Mouse (Mus musculus) gastrocnemius, adult 2 months (tissue): Measurements from ENCODE around the gene Vps37c. TPM values are rescaled to one million over a fixed set of nuclear protein-coding genes. Genes with fewer than 3 reads are reported as not detected.

Experiments
- DNase-seq: peaks from one replicate; pipeline ENCODE4 v3.0.0; 2022
- H3K27ac ChIP-seq: fragments of 200-600 bp; 2 replicates; pipeline ENCODE4 v1.8.1; 2022; ENCODE audit warnings: mild to moderate bottlenecking
- H3K4me3 ChIP-seq: fragments of 200-600 bp; 2 replicates; pipeline ENCODE4 v1.8.1; 2022; ENCODE audit warnings: mild to moderate bottlenecking, moderate library complexity
- CTCF ChIP-seq: fragments of 200-600 bp; IDR thresholded peaks from 2 replicates; pipeline ENCODE4 v1.8.1; 2022; ENCODE audit warnings: antibody characterized with exemption, mild to moderate bottlenecking, moderate library complexity
- intact Hi-C: fragments of 180-260 bp; cut with DNase I; formaldehyde crosslinking; loops from one replicate; pipeline ENCODE4 v1.15.1; 2025
- total RNA-seq, 2 experiments: library from RNA; stranded (reverse); gene quantifications; 2 replicates each; pipeline ENCODE4 v1.2.3; 2021

Gene Vps37c
- total RNA-seq, 2 experiments from 2014 or later, result 20.7 to 26.3 TPM

GRCm38 (mm10) chr19:10723084-10723483 lies 34.5 kb downstream of the Vps37c start:
- TF ChIP-seq CTCF, result no peak
- intact Hi-C loops, result no loop called here
- DNase-seq, result no peak
- H3K4me3 ChIP-seq, result no peak overlapping the region
- no peak overlapping the region for H3K27ac ChIP-seq

GRCm38 (mm10) chr19:10723649-10724048 lies 35.1 kb downstream of the Vps37c start:
- no peak for DNase-seq
- H3K4me3 ChIP-seq, result no peak overlapping the region
- intact Hi-C loops, result no loop called here
- TF ChIP-seq CTCF, result no peak
- H3K27ac ChIP-seq, result no peak overlapping the region

- DNase-seq, result no peak
- TF ChIP-seq CTCF, result no peak
- no peak overlapping the region for H3K4me3 ChIP-seq
- intact Hi-C loops, result no loop called here
- no peak overlapping the region for H3K27ac ChIP-seq
Observed at GRCm38 (mm10) chr19:10724629-10725363, 36.3 kb downstream of the Vps37c start.

DNA sequence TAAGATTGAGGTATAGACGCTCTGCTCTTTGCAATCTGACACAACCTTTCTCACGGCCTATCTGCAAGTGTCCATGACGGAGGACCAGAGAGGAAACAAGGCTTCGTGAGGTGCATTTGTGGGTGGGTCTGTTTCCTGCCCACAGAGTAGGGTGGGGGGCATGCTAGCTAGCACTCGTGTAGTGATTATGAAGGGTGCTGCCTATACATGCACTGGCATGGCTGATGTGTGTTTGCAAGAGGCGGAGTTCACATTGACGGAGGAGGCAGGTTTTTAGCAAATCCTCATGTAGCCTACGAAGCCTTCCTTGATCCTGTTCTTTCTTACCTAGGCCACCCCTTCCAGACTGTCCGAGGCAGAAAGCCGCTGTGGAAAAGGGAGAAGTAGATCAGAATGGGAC lies 41.4 kb downstream of the Vps37c start:
- intact Hi-C loops, result no loop called here
- Histone ChIP-seq H3K4me3 (no peak overlapping the region), H3K27ac (no peak overlapping the region)
- TF ChIP-seq CTCF, result no peak
- no peak for DNase-seq

DNA sequence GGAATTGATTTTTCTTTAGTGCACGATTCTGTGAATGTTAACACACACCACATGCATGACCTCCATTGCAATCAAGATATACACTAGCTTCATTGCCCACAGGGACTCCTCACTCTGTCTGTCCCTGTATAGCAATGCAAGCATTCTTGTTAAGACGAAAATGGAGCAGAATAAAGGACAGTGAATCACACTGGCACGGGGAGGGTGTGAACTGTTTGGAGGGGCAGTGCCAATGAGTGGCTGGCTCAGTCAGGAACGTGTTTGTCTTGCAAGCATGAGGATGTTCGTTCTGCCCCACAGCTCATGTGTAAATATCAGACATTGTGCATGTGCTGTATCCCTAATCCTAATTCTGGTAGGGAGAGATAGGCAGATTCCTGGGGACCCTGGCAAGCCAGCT lies 41.9 kb downstream of the Vps37c start:
- intact Hi-C loops, result no loop called here
- Histone ChIP-seq H3K4me3 (no peak overlapping the region), H3K27ac (no peak overlapping the region)
- TF ChIP-seq CTCF, result no peak
- no peak for DNase-seq

DNA sequence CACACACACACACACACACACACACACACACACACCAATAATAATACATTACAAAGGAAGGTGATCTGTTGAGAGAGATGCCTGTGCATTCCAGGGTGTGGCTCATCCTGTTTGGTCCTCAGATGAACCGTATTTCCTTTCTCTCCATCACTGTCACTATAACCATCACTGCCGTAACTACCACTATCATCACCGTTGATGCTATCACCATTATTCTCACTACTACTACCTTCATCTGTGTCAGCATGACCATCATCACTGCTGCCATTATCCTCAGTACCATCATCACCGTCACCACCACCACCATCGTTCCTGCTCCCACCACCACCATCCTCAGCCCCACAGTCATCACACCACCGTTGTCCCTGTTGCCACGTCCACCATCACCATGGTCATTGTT lies 43.4 kb downstream of the Vps37c start:
- no peak overlapping the region for H3K27ac ChIP-seq
- no peak overlapping the region for H3K4me3 ChIP-seq
- no peak for DNase-seq
- TF ChIP-seq CTCF, result no peak
- intact Hi-C loops, result no loop called here

DNA sequence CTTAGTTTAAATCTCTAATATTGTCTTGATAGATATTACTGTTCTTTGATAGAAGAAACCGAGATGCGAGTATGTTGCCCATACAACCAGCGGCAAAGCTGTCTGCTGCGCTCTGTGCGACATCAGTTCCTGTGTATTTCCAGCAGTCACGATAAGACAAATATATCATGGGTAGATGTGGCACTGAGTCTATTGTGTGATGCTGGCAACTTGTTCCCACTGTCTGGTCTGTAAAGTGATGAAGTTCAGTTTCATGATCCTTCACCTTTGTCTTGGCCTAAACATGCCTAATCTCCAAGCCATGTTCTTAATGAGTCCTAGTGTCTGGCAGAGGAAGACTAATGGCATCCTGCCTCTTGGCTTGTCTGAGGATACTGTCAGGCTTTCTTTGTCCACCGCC lies 44.2 kb downstream of the Vps37c start:
- Histone ChIP-seq H3K27ac (peak overlapping the region; percentile 88), H3K4me3 (no peak overlapping the region)
- intact Hi-C loops, result loop anchor here (1.0 kb wide), 1 partner anchor 60 kb away; no protein-coding TSS in a partner anchor
- no peak for DNase-seq
- no peak for TF ChIP-seq CTCF

DNA sequence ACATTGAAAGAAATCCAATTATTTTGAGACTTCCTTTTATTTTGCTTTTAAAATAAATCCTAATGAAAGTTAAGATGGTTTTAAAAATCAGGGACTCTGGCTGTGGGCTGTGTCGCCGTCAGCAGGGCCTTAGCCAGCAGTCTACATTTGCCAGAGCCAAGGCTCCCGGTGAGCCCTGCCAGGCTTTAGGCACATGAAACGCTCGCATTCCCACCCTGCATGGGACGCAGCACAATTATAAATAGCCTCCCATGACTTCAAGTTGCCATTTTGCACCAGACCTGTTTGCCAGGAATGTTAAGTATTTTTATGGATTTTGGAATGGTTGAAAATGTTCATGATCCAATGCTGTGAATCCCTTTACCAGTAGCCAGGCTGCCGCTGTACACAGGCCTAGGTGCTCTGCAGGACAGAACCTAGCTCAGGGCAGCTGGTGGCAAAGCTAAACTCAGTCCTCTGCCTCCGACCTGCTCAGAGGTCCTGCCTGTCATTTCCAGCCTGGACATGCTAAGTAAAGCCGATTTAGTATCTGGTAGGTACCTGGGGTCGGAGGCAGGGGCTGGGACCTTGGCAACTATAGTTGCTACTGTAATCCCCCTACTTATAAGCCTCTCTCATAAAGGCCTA lies 45.1 kb downstream of the Vps37c start:
- no peak for TF ChIP-seq CTCF
- DNase-seq, result peak; percentile 88
- Histone ChIP-seq H3K27ac (peak overlapping the region; percentile 88), H3K4me3 (no peak overlapping the region)
- intact Hi-C loops, result loop anchor here (1.0 kb wide), 2 partner anchors 24 to 59 kb away; no protein-coding TSS in a partner anchor

DNA sequence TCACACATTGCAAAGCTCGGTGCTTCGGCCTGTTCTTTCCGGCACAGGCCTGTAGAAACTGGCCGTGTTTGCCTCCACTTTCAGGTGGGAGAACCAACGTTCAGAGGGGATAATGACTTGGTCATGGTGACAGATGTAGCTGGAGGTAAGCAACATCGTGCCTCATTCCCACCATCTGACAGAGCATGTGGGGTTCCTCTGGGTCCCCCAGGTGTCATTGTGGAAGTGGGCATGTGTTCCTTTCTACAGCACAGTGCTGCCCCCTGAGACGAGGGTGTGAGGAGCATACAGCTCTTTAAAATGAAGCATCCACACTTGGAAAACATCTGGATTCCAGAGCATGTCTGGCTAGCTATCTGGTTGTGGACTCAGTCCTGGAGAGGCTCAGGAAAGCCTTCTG lies 46.0 kb downstream of the Vps37c start:
- DNase-seq, result no peak
- H3K4me3 ChIP-seq, result no peak overlapping the region
- TF ChIP-seq CTCF, result no peak
- H3K27ac ChIP-seq, result peak overlapping the region; percentile 88; the same call in 1 of the 2 replicates
- intact Hi-C loops, result loop anchor here (1.0 kb wide), 1 partner anchor 23 kb away; no protein-coding TSS in a partner anchor

DNA sequence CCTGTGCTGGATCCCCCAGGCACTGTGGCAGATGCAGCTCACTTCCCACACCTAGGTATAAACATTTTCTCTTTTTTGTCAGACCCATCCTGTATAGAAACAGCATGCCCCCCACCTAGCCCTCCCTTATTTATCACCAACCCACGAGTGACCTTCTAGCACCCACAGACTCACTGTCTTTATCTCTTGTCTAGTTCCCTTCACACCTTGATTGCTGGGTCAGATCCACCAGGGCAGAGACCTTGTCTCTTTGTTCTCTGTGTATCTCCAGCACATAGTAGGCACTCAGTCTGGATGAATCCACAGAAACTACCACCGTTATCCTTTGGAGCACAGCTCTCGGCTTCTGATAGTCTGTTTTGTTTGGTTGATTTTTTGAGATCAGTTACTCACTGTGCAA lies 46.5 kb downstream of the Vps37c start:
- DNase-seq, result no peak
- no peak for TF ChIP-seq CTCF
- Histone ChIP-seq H3K27ac (no peak overlapping the region), H3K4me3 (no peak overlapping the region)
- intact Hi-C loops, result no loop called here

DNA sequence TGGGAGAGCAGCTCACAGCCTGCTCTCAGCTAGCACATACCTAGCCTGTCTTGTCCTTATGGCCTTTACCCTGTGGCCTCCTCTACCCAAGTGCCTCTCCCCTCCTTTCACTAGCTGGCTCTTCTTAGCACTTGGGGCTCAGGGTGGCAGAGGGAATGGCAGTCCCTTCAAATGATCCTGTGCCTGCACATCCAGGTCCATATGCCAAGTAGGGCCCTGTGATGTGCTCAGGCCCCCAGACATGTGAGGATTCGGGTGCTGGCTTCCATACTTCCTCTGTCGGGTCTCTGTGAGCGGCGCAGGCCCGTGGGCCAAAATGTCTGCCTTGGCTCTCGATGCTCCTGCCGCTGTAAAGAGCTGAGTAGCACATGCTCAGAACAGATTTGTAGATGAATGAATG lies 47.3 kb downstream of the Vps37c start:
- intact Hi-C loops, result no loop called here
- DNase-seq, result no peak
- no peak for TF ChIP-seq CTCF
- Histone ChIP-seq H3K4me3 (no peak overlapping the region), H3K27ac (no peak overlapping the region)

DNA sequence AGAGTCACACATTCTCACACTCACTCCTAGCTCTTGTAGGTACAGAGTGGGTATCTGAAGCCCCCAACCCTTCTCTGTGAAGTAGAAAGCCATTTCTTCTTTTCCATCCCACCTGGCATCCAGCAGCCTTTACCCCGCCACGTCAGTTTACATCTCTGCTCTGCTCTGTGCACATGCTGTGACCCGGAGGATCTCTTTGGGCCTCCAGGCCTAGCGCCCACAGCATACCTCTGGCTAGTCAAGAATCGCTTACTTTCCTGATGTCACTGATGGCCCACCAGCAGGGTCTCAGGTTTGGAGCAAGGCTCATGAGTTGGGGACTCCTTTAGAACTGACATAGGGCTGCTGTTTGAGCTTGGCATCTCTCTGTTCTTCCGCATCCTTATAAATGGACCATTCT lies 49.5 kb downstream of the Vps37c start:
- intact Hi-C loops, result no loop called here
- no peak overlapping the region for H3K4me3 ChIP-seq
- DNase-seq, result no peak
- H3K27ac ChIP-seq, result no peak overlapping the region
- no peak for TF ChIP-seq CTCF

DNA sequence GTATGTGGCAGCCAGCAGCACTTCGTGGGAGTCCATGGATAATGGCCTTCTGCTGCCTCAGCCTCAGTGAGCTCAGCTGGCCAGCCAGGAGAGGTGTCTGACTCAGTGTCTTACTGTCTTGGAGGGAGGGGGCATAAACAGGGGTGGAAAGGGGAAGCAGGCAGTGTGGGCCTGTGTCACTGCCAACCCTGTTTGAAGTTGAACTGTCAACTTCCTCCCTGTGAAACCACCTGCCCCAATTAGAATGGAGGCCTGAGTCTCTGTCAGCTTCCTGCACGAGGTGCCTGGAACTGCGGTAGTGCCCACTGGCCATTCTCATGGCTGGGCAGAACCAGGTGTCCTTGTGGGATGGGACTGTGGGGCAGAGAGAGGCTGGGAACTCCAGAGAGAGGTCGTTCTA lies 50.3 kb downstream of the Vps37c start, which contains the start of gene Cd5:
Gene Cd5, minus strand, starts transcription at position 192 of the 400 bp plus-strand sequence.
- intact Hi-C loops, result no loop called here
- Histone ChIP-seq H3K27ac (no peak within 1 kb of the TSS), H3K4me3 (no peak within 1 kb of the TSS)
- no peak for TF ChIP-seq CTCF
- DNase-seq, result no peak
